Mouse (Mus musculus): ENCODE measurements at regions not wholly inside any gene's neighbourhood (a gene's known extent, or its start where the extent isn't known, plus 50 kb on each side); places are given as distances from the start of the nearest gene placed in this dataset.

- no peaks in the 10 kb centered on the region for H3K27me3 ChIP-seq (replicated peaks)
- no peak overlapping the region for H3K4me2 ChIP-seq (ENCODE audit: insufficient read depth, low read depth, poor library complexity, severe bottlenecking)
- H3K4me1 ChIP-seq (ENCODE audit: control insufficient read depth in 1 of 2, insufficient read depth in 2 of 2): no peaks in the 10 kb centered on the region
- dilution Hi-C loops (cut with MboI; ENCODE audit: extremely low pct_ligation_motif_present, extremely low pct_unique_long_range_greater_than_20kb, low sequenced_read_pairs) (no loop called here), in situ Hi-C loops (cut with MboI; ENCODE audit: low pct_ligation_motif_present, low pct_unique_long_range_greater_than_20kb, low sequenced_read_pairs) (no loop called here)
- H3K27ac ChIP-seq (ENCODE audit: insufficient read depth, low read depth): no peak overlapping the region
- H3K79me2 ChIP-seq (replicated peaks; ENCODE audit: control insufficient read depth, extremely low read depth, insufficient read depth, poor library complexity, severe bottlenecking): no peaks in the 10 kb centered on the region
- no peak for DNase-seq (ENCODE audit: extremely low read depth)
- no peak overlapping the region for H3K4me3 ChIP-seq (replicated peaks in 1 of 3; ENCODE audit: low read depth in 2 of 3, low read length in 2 of 3, poor library complexity in 1 of 3)
- TF ChIP-seq CHD1 (IDR thresholded peaks at IDR 0.05; ENCODE audit: low read depth, low read length) (no peak), POLR2AphosphoS2 (IDR thresholded peaks at IDR 0.05; ENCODE audit: low read depth, low read length) (no peak), POLR2A (IDR thresholded peaks at IDR 0.05; ENCODE audit: low read depth, low read length) (no peak), RAD21 (IDR thresholded peaks at IDR 0.05; ENCODE audit: low read depth, low read length) (no peak)
- no peaks in the 10 kb centered on the region for H3K9me3 ChIP-seq (replicated peaks; ENCODE audit: low read length)
- H3K36me3 ChIP-seq (replicated peaks in 1 of 2; ENCODE audit: control insufficient read depth in 1 of 2, insufficient read depth in 1 of 2, low read length in 1 of 2): no peaks in the 10 kb centered on the region
- H3K9ac ChIP-seq (ENCODE audit: insufficient read depth, low read depth): no peak overlapping the region
These were observed 132.2 kb downstream of the Lca5 start for GRCm38 (mm10) chr9:83308771-83309170.

GRCm38 (mm10) chr9:83308092-83308491, 132.8 kb downstream of the Lca5 start:
- Histone ChIP-seq H3K9me3 (replicated peaks; ENCODE audit: low read length) (no peaks in the 10 kb centered on the region), H3K36me3 (replicated peaks in 1 of 2; ENCODE audit: control insufficient read depth in 1 of 2, insufficient read depth in 1 of 2, low read length in 1 of 2) (no peaks in the 10 kb centered on the region), H3K27me3 (replicated peaks) (no peaks in the 10 kb centered on the region), H3K4me3 (replicated peaks in 1 of 3; ENCODE audit: low read depth in 2 of 3, low read length in 2 of 3, poor library complexity in 1 of 3) (no peak overlapping the region), H3K79me2 (replicated peaks; ENCODE audit: control insufficient read depth, extremely low read depth, insufficient read depth, poor library complexity, severe bottlenecking) (no peaks in the 10 kb centered on the region), H3K27ac (ENCODE audit: insufficient read depth, low read depth) (no peak overlapping the region), H3K9ac (ENCODE audit: insufficient read depth, low read depth) (no peak overlapping the region), H3K4me2 (ENCODE audit: insufficient read depth, low read depth, poor library complexity, severe bottlenecking) (no peak overlapping the region), H3K4me1 (ENCODE audit: control insufficient read depth in 1 of 2, insufficient read depth in 2 of 2) (no peaks in the 10 kb centered on the region)
- TF ChIP-seq CTCF (conservative IDR thresholded peaks at IDR 0.05 in 1 of 2, IDR thresholded peaks at IDR 0.05 in 1 of 2; ENCODE audit: low read depth in 2 of 2, low read length in 2 of 2) (no peak), ZNF384 (IDR thresholded peaks at IDR 0.05; ENCODE audit: low read depth, low read length) (no peak), USF2 (conservative IDR thresholded peaks at IDR 0.05; ENCODE audit: low read depth, low read length) (no peak), TBP (conservative IDR thresholded peaks at IDR 0.05; ENCODE audit: low read depth, low read length) (no peak), EP300 (IDR thresholded peaks at IDR 0.05; ENCODE audit: low read length) (no peak), SMC3 (IDR thresholded peaks at IDR 0.05; ENCODE audit: low read depth, low read length) (no peak), BHLHE40 (IDR thresholded peaks at IDR 0.05; ENCODE audit: low read depth, low read length) (no peak), JUN (IDR thresholded peaks at IDR 0.05; ENCODE audit: insufficient read depth, low read depth, low read length) (no peak), UBTF (IDR thresholded peaks at IDR 0.05; ENCODE audit: low read depth, low read length) (no peak), ETS1 (conservative IDR thresholded peaks at IDR 0.05; ENCODE audit: low read depth, low read length) (no peak), GABPA (IDR thresholded peaks at IDR 0.05; ENCODE audit: insufficient replicate concordance, low read depth, low read length) (no peak), ZMIZ1 (IDR thresholded peaks at IDR 0.05; ENCODE audit: low read depth, low read length) (no peak), PAX5 (IDR thresholded peaks at IDR 0.05; ENCODE audit: low read length) (no peak), JUND (conservative IDR thresholded peaks at IDR 0.05; ENCODE audit: low read depth, low read length) (no peak)
- no peak for DNase-seq (ENCODE audit: extremely low read depth)
- dilution Hi-C loops (cut with MboI; ENCODE audit: extremely low pct_ligation_motif_present, extremely low pct_unique_long_range_greater_than_20kb, low sequenced_read_pairs) (no loop called here), in situ Hi-C loops (cut with MboI; ENCODE audit: low pct_ligation_motif_present, low pct_unique_long_range_greater_than_20kb, low sequenced_read_pairs) (no loop called here)
